Mouse (Mus musculus) heart, adult 2 months (tissue): ENCODE data around the gene Agpat2.
A peak's percentile ranks its signal among the peaks of the same experiment; 100 is the strongest.

ENCODE experiments used
- CTCF ChIP-seq: fragments of 200-600 bp; IDR thresholded peaks from 2 replicates; pipeline ENCODE4 v1.8.1; 2022; ENCODE audit warnings: antibody characterized with exemption, mild to moderate bottlenecking, moderate library complexity
- EP300 ChIP-seq: fragments of 200-500 bp; IDR thresholded peaks from 2 replicates; pipeline ENCODE4 v1.6.1; 2011; ENCODE audit warnings: low read depth, low read length, control low read depth; ENCODE audit not compliant: insufficient read depth
- POLR2A ChIP-seq: fragments of 200-500 bp; IDR thresholded peaks from 2 replicates; pipeline ENCODE4 v1.6.1; 2011; ENCODE audit warnings: mild to moderate bottlenecking, low read depth, low read length, control low read depth; ENCODE audit not compliant: insufficient read depth

DNA sequence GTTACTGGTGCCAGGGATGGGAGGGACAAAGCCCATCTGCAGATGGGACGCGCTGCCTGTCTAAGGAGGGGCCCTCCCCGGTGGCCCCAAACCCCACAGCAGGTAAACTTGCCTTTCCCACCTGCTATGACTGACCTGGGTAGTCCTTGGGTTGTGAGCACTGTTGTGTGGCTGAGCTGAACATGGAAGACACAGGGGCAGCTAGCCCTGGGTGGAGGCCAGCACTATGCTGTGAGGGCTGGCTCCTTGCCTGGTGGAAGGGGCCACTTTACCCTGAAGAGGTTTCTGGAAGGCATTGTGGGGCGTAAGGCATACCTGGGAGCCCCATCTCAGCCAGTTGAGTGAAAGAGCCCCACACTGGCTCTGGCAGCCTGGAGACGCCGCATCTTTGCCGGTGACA, 13.3 kb downstream of the Agpat2 start:
- TF ChIP-seq POLR2A (0 out of 2 replicates have a peak, but pooled peaks have one; percentile 33), EP300 (no peak), CTCF (no peak)
